Mouse (Mus musculus) midbrain, embryonic 16.5 days (tissue): ENCODE measurements at regions not wholly inside any gene's neighbourhood (a gene's known extent, or its start where the extent isn't known, plus 50 kb on each side); places are given as distances from the start of the nearest gene placed in this dataset.
A peak's percentile ranks its signal among the peaks of the same experiment; 100 is the strongest.

Experiments
- ATAC-seq: fragments of 200-750 bp; cut with Nextera tagmentation; 2 replicates; pipeline ENCODE4 v1.8.0; 2017; ENCODE audit warnings: moderate TSS enrichment
- H3K27ac ChIP-seq: fragments of 300-500 bp; sonication (generic); 2 replicates; pipeline ENCODE4 v1.5.1; 2014; ENCODE audit warnings: mild to moderate bottlenecking, low read length, mixed read lengths
- H3K27me3 ChIP-seq: fragments of 300-500 bp; sonication (generic); 2 replicates; pipeline ENCODE4 v1.6.1; 2014; ENCODE audit warnings: low read depth, low read length, mixed read lengths; ENCODE audit not compliant: control insufficient read depth, insufficient read depth
- H3K36me3 ChIP-seq: fragments of 300-500 bp; sonication (generic); 2 replicates; pipeline ENCODE4 v1.6.1; 2014; ENCODE audit warnings: mild to moderate bottlenecking, low read length, moderate library complexity, mixed read lengths; ENCODE audit not compliant: control insufficient read depth, insufficient read depth
- H3K4me1 ChIP-seq: fragments of 300-500 bp; sonication (generic); 2 replicates; pipeline ENCODE4 v1.6.1; 2014; ENCODE audit warnings: mild to moderate bottlenecking, low read length, mixed read lengths; ENCODE audit not compliant: control insufficient read depth, insufficient read depth
- H3K4me2 ChIP-seq: fragments of 300-500 bp; sonication (generic); 2 replicates; pipeline ENCODE4 v1.6.1; 2014; ENCODE audit warnings: mild to moderate bottlenecking, low read length, mixed read lengths
- H3K4me3 ChIP-seq: fragments of 300-500 bp; sonication (generic); 2 replicates; pipeline ENCODE4 v1.5.1; 2014; ENCODE audit warnings: low read depth, mild to moderate bottlenecking, low read length, moderate library complexity, mixed read lengths
- H3K9ac ChIP-seq: fragments of 300-500 bp; sonication (generic); 2 replicates; pipeline ENCODE4 v1.6.1; 2014; ENCODE audit warnings: low read depth, low read length, mixed read lengths
- H3K9me3 ChIP-seq: fragments of 300-500 bp; sonication (generic); replicated peaks from 2 replicates; pipeline ENCODE4 v1.6.1; 2014; ENCODE audit warnings: mild to moderate bottlenecking, low read length, mixed read lengths; ENCODE audit not compliant: control insufficient read depth, poor library complexity, severe bottlenecking
- WGBS: fragments of 180-500 bp; shearing (Covaris S2); extraction: QIAGEN DNeasy Blood & Tissue Kit; methylation state at CpG from one replicate; pipeline ENCODE4 v1.1.7; 2014; 5-methylcytosine and 5-hydroxymethylcytosine counted together

DNA sequence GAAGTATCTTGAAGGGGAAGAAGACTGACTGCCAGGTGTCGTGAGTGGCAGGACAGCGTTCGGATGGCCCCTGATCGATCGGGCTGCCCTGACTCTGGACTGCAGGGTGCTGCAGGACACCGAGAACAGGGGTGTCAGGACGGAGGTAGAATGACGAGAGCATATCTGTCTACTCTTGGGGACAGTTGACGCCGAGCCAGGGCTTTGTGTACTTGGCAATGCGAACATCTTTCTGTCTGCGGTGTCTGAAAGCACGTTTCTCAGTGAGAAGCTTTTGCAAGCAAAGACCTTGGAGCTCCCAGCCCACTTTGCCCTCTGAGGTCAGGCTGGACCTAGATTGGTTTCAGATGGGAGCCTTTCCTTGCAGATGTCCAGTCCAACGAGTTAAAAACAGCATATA lies 144.9 kb downstream of the H2afy start:
- Histone ChIP-seq H3K9me3 (no peaks in the 10 kb centered on the region), H3K4me1 (peaks cover 3% of the 10 kb centered on the region; the same call in 1 of the 2 replicates), H3K9ac (no peak overlapping the region), H3K4me2 (no peak overlapping the region), H3K36me3 (no peaks in the 10 kb centered on the region), H3K27me3 (0 out of 2 replicates have a peak, but pooled peaks cover under 1% of the 10 kb centered on the region), H3K27ac (no peak overlapping the region), H3K4me3 (no peak overlapping the region)
- 87% methylated on average over 14 of the region's 14 CpGs for WGBS
- ATAC-seq = no peak

DNA sequence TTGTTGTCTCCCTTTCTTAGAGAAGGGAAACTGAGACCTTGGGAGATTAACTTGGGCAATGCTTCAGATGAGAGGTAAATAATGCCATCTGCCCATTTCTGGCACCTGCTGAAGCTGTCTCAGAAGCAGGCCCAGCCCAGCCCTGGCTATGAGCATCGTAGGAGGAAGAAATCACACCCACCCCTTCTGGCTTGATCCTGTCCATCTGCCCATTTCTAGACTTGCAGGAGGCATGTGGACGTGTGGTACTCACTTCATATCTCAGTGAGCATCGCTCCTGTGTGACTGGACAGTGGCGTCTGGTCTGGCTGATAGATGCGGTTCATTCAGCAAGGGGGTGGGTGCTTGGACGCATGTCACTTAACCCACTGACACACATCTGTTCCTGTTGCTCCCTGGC lies 146.0 kb downstream of the H2afy start:
- no peak overlapping the region for H3K4me2 ChIP-seq
- no peak overlapping the region for H3K9ac ChIP-seq
- H3K9me3 ChIP-seq = no peaks in the 10 kb centered on the region
- H3K27ac ChIP-seq = no peak overlapping the region
- peaks cover 3% of the 10 kb centered on the region; the same call in 1 of the 2 replicates for H3K4me1 ChIP-seq
- WGBS = 84% methylated on average over 6 of the region's 6 CpGs
- ATAC-seq = no peak
- no peak overlapping the region for H3K4me3 ChIP-seq
- H3K36me3 ChIP-seq = no peaks in the 10 kb centered on the region
- H3K27me3 ChIP-seq = 0 out of 2 replicates have a peak, but pooled peaks cover 2% of the 10 kb centered on the region

DNA sequence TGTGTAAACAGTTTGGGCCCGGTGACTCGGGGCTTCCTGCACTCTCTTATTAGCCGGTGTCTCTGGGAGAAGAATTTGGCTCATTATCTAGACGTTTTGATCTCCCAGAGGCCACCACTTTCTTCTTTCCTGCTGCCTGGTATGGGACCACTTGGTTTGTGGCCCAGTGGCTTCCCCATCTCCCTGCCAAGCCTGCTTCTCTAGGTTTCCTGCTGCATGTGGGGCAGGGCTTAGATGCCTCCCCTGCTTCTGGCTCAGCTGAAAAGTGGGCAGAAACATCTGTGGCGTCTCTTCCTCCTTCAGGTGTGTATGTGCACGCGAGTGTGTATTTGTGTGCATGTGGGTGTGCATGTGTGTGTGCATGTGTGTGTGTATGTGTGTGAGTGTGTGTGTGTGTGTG lies 146.8 kb downstream of the H2afy start:
- Histone ChIP-seq H3K4me2 (no peak overlapping the region), H3K27ac (peak overlapping the region; percentile 37; the same call in 1 of the 2 replicates), H3K27me3 (peaks cover 6% of the 10 kb centered on the region; the same call in 1 of the 2 replicates), H3K4me3 (no peak overlapping the region), H3K9ac (no peak overlapping the region), H3K4me1 (peaks cover 3% of the 10 kb centered on the region; the same call in 1 of the 2 replicates), H3K9me3 (no peaks in the 10 kb centered on the region), H3K36me3 (no peaks in the 10 kb centered on the region)
- no peak for ATAC-seq
- 49% methylated on average over 7 of the region's 7 CpGs for WGBS

DNA sequence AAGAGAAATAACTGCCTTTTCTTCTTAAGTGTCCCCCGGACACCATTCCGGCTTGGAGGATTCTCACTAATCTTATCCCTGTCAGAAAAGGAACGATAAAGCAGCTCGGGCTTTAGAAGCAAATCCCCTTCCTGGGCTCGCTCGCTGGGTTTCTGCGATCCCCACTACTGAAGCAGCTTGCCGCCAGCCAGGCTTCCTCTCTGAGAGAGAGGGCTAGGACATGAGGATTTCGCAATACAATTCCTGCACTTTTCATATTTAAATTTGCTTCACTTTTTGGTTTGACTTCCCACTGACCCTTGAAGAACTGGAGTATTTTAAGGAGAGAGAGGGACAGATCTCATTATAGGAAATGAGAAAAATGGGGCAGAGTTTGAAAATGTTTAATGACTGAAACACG lies 149.4 kb upstream of the Pitx1 start:
- no peak for ATAC-seq
- Histone ChIP-seq H3K27me3 (peaks cover 7% of the 10 kb centered on the region; the same call in 1 of the 2 replicates), H3K4me1 (peaks cover 6% of the 10 kb centered on the region), H3K36me3 (no peaks in the 10 kb centered on the region), H3K27ac (no peak overlapping the region), H3K9me3 (no peaks in the 10 kb centered on the region), H3K9ac (no peak overlapping the region), H3K4me2 (no peak overlapping the region), H3K4me3 (no peak overlapping the region)
- 7% methylated on average over 10 of the region's 10 CpGs for WGBS

DNA sequence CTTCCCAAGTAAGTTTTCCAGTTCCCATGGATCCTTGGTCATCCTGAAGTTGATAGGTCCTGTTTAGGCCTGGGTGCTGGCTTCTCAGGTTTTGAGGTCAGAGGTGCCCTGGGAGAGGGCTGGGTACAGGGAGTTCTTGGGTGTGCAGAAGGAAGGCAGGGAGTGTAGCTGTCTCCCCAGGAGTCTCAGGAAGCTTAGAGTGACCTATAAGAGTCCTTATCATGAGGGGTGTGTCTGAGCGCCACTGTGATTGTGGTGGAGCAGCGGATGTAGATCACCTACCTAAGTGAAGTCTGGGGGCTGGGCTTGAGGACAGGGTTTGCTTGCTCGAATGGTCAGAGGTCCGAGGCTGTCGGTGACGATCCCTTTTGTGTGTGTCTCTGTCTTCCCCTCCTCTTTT lies 148.8 kb upstream of the Pitx1 start:
- Histone ChIP-seq H3K36me3 (no peaks in the 10 kb centered on the region), H3K27ac (no peak overlapping the region), H3K9ac (no peak overlapping the region), H3K4me1 (peaks cover 6% of the 10 kb centered on the region), H3K27me3 (peaks cover 7% of the 10 kb centered on the region; the same call in 1 of the 2 replicates), H3K4me2 (no peak overlapping the region), H3K9me3 (no peaks in the 10 kb centered on the region), H3K4me3 (no peak overlapping the region)
- WGBS = 36% methylated on average over 6 of the region's 6 CpGs
- no peak for ATAC-seq

DNA sequence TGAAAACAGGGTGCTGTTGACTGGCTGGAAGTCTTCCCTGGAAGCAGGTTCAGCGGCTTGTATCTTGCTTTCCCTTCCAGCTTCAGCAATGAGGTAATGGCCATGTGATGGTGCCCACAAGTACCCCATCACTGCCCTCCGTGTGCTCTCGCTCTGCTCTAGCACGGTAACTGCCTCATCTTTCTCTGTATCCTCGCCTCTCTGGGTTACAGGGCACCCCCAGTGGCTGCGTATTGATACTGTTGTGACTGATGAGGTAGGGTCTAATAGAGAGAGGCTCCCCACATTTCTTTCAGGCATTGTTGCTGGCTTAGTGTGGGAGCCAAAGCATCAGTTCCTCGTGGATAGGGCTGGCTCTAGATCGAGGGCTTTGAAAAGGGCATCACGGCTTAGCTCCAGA lies 147.9 kb upstream of the Pitx1 start:
- H3K4me3 ChIP-seq = no peak overlapping the region
- no peak overlapping the region for H3K4me2 ChIP-seq
- ATAC-seq = no peak
- H3K9ac ChIP-seq = no peak overlapping the region
- peaks cover 3% of the 10 kb centered on the region for H3K4me1 ChIP-seq
- no peak overlapping the region for H3K27ac ChIP-seq
- H3K36me3 ChIP-seq = no peaks in the 10 kb centered on the region
- no peaks in the 10 kb centered on the region for H3K9me3 ChIP-seq
- H3K27me3 ChIP-seq = peaks cover 7% of the 10 kb centered on the region; the same call in 1 of the 2 replicates
- WGBS = 43% methylated on average over 9 of the region's 9 CpGs

DNA sequence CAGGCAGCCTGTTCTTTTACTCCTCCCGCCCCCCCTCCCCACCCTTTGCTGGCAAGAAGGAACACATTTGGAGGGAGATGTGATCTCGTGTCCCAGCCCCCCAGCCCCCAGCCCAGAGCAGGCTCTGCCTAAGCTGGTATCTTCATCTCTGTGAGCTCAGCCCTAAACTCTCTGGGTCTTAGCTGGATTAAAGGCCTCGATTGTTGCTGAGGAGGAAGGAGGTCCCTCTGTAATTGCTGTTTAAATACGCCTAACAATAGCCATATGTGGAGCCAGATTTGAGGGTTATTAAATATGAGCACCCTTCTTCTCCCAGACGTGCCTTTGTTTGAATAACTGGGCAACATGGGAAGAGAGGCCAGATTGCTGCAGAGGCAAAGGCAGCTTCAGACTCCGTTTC lies 145.0 kb upstream of the Pitx1 start:
- no peak for ATAC-seq
- WGBS = 43% methylated on average over 6 of the region's 6 CpGs

DNA sequence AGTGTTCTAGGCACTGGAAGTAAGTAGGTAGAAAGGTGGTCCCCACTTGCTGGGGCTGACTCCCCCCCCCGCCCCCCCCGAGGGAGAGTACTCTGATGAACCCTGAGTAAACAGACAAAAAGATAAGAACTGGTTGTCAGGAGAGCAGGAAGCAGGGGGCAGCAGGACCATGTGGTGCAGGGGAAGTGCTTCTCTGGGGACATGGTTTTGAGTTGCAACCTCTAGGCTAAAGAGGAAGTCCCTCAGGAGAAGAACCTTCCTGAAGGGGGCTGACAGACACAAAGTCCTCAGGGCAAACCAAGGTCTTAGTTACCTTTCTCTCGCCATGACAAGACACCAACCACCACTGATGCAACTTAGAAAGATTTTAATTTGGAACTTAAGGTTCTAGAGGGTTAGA lies 141.9 kb upstream of the Pitx1 start:
- Histone ChIP-seq H3K27ac (no peak overlapping the region), H3K4me3 (no peak overlapping the region), H3K36me3 (no peaks in the 10 kb centered on the region)

More for the DNA sequence above, 145.0 kb upstream of the Pitx1 start:
- Histone ChIP-seq H3K4me1 (peaks cover 5% of the 10 kb centered on the region), H3K27me3 (peaks cover 5% of the 10 kb centered on the region; the same call in 1 of the 2 replicates), H3K4me2 (no peak overlapping the region), H3K27ac (no peak overlapping the region), H3K36me3 (no peaks in the 10 kb centered on the region), H3K9me3 (no peaks in the 10 kb centered on the region), H3K4me3 (no peak overlapping the region), H3K9ac (no peak overlapping the region)

DNA sequence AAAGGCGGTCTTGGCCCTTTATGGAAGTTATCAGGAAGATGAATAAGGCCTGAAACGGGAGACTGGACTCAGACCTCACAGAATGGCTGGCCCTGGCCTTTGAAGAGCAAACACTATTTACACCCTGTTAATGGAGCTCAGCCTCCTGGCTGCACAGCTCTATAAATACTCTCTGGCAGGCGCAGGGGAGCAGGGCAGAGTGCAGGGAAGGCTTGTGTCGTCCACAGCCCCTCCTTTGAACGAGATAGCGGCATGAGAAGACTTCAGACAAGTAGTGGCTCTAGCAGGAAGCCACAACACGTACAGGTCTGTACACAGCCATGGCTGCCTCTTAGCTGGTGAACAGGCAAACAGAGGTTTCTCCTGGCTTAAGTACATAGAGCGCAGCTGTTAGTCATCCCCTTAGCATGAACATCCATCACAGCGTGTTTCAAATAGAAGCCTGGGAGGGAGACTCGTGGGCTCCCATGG lies 141.0 kb upstream of the Pitx1 start:
- 0 out of 2 replicates have a peak, but pooled peaks have one; percentile 28 for ATAC-seq
- 44% methylated on average over 10 of the region's 10 CpGs for WGBS
- Histone ChIP-seq H3K27ac (no peak overlapping the region), H3K27me3 (no peaks in the 10 kb centered on the region), H3K4me1 (peaks cover 2% of the 10 kb centered on the region; the same call in 1 of the 2 replicates), H3K4me3 (no peak overlapping the region), H3K4me2 (no peak overlapping the region), H3K9ac (no peak overlapping the region), H3K9me3 (no peaks in the 10 kb centered on the region), H3K36me3 (no peaks in the 10 kb centered on the region)

More for the DNA sequence above, 141.9 kb upstream of the Pitx1 start:
- Histone ChIP-seq H3K9ac (no peak overlapping the region), H3K27me3 (no peaks in the 10 kb centered on the region), H3K9me3 (no peaks in the 10 kb centered on the region), H3K4me1 (peaks cover 2% of the 10 kb centered on the region; the same call in 1 of the 2 replicates), H3K4me2 (no peak overlapping the region)
- WGBS = 81% methylated on average over 3 of the region's 3 CpGs
- no peak for ATAC-seq
